Mouse (Mus musculus): ENCODE data around the gene Kif5c.

GRCm38 (mm10) chr2:49698851-49699250, 79.8 kb downstream of the Kif5c start:
- TF ChIP-seq POLR2A (IDR thresholded peaks at IDR 0.05; ENCODE audit: low read depth, low read length) (no peak), CTCF (IDR thresholded peaks at IDR 0.05; ENCODE audit: extremely low read depth, insufficient read length, insufficient replicate concordance, low read depth, low read length) (no peak)
